ENCODE assay signal across 12 mouse cellular contexts in genomic region chr9:65795651-65796050, GRCm38 (mm10).
"Had no signal": no experiment of that assay in that cellular context is flagged by ENCODE, and none has a peak within 500 bp of the region (broad histone marks: within the 10 kb centered on the region; RNA-seq: fewer than 3 reads in every experiment).

No protein-coding gene starts in this region.

- ATAC-seq: midbrain, embryonic 13.5 days had no signal

- H3K4me3 ChIP-seq: limb, embryonic 13.5 days; midbrain, embryonic 13.5 days had no signal

- DNase-seq: kidney, postnatal 25 days; layer of hippocampus, adult 9-11 months; lung, adult 18-20 months; lung, postnatal 36 days; right cerebral cortex, adult 18-20 months; right cerebral cortex, postnatal 4 days; spleen, adult 18-20 months; thymus, adult 18-20 months; thymus, postnatal 14 days had no signal

- H3K9me3 ChIP-seq: limb, embryonic 13.5 days; midbrain, embryonic 13.5 days had no signal

- H3K27me3 ChIP-seq: limb, embryonic 13.5 days; midbrain, embryonic 13.5 days had no signal

- H3K27ac ChIP-seq: limb, embryonic 13.5 days; liver, embryonic 14.5 days; midbrain, embryonic 13.5 days had no signal

- H3K4me2 ChIP-seq: limb, embryonic 13.5 days; midbrain, embryonic 13.5 days had no signal

- H3K9ac ChIP-seq: limb, embryonic 13.5 days; liver, embryonic 14.5 days; midbrain, embryonic 13.5 days had no signal
